Mouse (Mus musculus) kidney, adult 2 months (tissue): ENCODE results near the gene Metrn.

ENCODE experiments used
- CTCF ChIP-seq: fragments of 200-500 bp; conservative IDR thresholded peaks from 2 replicates; pipeline ENCODE4 v1.5.1; 2011; ENCODE audit warnings: low read depth, mild to moderate bottlenecking, control low read depth, low read length, moderate library complexity, mixed read lengths; ENCODE audit not compliant: insufficient read depth, insufficient read length
- POLR2A ChIP-seq: fragments of 200-500 bp; IDR thresholded peaks from one replicate; pipeline ENCODE4 v1.6.1; 2011; ENCODE audit warnings: low read depth, low read length, control low read depth

GRCm38 (mm10) chr17:25808789-25809605, 12.1 kb upstream of the Metrn start, which contains the start of gene Fbxl16:
- TF ChIP-seq CTCF, result no peak
- TF ChIP-seq POLR2A, result no peak
